Mouse (Mus musculus) lung, postnatal 14 days (tissue): ENCODE measurements at regions not wholly inside any gene's neighbourhood (a gene's known extent, or its start where the extent isn't known, plus 50 kb on each side); places are given as distances from the start of the nearest gene placed in this dataset.
"Not testable (repeated sequence)": the region's sequence is repeated elsewhere in the genome, so short reads cannot be mapped to it uniquely, and the experiment has no call there.

Source experiments
- DNase-seq: peaks from one replicate; pipeline ENCODE4 v3.0.0; 2021

- DNase-seq = no peak
Observed at GRCm38 (mm10) chr12:45287759-45288158, 213.2 kb upstream of the Stxbp6 start.

- no peak for DNase-seq
Observed at GRCm38 (mm10) chr12:45256309-45256708, 181.8 kb upstream of the Stxbp6 start.

GRCm38 (mm10) chr12:45211131-45211530 is 136.6 kb upstream of the Stxbp6 start:
- no peak for DNase-seq

- no peak for DNase-seq
Observed at GRCm38 (mm10) chr12:45195304-45195920, 120.9 kb upstream of the Stxbp6 start.

- peak; percentile 40 for DNase-seq
Observed at GRCm38 (mm10) chr12:45187149-45187548, 112.6 kb upstream of the Stxbp6 start.

DNA sequence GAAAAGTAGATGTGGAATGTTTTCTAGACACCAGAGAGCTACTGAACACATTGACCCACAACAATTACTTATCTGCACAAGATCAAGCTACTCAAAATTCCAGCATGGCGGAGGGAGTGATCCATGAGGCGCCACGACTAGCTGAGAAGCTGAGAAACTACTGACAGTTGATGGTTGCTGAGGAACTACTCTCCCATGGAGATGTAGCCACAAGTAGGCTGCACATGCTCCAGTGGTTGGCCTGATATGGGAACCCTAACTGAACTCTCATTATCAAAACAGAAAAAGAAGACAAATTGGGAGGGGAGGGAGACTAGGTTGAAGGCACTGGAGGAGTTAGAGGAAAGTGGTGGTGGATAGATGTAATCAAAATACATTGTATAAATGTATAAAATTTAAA is 110.0 kb upstream of the Stxbp6 start:
- no peak for DNase-seq

DNA sequence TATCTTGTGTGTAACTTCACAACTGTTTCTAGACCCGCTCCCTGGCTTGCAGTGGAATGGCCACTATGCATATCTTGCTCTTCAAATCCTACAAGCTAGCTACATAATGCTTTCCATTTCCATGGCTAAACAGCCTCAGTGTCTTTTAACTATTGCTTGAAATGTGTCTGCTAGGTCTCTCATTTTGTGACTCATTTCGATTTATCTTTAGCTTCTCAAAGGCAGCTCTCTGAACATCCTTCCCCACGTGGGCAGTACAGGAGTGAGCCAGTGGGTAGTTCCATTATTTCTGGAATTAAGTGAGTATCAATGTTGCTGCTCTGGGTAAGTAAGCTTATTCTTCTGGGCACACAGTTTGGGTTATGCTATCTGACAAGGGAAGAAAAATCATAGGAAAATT is 102.9 kb upstream of the Stxbp6 start:
- no peak for DNase-seq

DNA sequence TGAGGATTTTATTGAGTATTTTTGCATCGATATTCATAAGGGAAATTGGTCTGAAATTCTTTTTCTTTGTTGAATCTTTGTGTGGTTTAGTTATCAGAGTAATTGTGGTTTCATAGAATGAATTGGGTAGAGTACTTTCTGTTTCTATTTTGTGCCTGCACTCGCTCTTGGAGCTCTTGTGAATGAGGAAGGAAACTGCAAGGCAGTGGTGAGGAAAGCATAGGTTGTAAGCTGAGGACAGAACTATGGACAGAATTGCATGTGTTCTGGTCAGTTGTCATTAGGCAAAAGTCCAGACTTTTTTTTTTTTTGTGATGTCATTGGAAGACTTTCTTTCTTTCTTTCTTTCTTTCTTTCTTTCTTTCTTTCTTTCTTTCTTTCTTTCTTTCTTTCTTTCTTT is 100.8 kb upstream of the Stxbp6 start:
- not testable (repeated sequence) for DNase-seq

GRCm38 (mm10) chr12:45171927-45172642 is 97.6 kb upstream of the Stxbp6 start:
- peak; percentile 80 for DNase-seq

- peak; percentile 31 for DNase-seq
Observed at GRCm38 (mm10) chr12:45162011-45162410, 87.5 kb upstream of the Stxbp6 start.

- DNase-seq = not testable (repeated sequence)
Observed at GRCm38 (mm10) chr12:45161581-45161980, 87.1 kb upstream of the Stxbp6 start.

GRCm38 (mm10) chr12:45158986-45159385 is 84.5 kb upstream of the Stxbp6 start:
- DNase-seq = no peak

DNA sequence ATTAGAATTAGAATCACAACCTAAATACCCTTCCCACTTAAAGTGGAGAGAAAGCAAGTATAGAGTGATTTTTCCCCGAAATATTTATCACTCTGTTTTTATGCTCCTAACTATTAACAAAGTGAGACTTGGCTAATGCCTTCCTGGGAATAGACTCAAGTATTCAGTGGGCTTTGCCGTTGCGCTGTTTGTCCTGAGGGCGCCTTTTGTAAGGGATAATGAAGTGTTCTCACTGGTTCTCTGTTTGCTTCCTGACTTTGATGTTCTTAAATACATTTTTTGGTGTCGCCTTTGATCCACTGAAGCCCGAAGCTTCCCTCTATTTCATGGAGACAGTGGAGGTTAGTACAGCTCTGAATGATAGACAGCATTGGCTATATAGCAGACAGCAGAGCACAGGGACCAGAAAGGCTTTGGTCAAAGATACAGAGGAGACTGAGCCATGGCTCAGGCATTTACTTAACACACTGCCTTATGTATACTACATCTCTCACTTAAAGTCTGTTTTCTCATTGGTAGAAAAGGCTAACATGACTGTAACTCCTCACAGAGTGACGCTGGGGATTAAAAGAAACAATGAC is 63.0 kb upstream of the Stxbp6 start:
- DNase-seq = no peak

- DNase-seq = no peak
Observed at GRCm38 (mm10) chr12:45133415-45133814, 58.9 kb upstream of the Stxbp6 start.

- DNase-seq = no peak
Observed at GRCm38 (mm10) chr12:45131139-45131538, 56.6 kb upstream of the Stxbp6 start.

DNA sequence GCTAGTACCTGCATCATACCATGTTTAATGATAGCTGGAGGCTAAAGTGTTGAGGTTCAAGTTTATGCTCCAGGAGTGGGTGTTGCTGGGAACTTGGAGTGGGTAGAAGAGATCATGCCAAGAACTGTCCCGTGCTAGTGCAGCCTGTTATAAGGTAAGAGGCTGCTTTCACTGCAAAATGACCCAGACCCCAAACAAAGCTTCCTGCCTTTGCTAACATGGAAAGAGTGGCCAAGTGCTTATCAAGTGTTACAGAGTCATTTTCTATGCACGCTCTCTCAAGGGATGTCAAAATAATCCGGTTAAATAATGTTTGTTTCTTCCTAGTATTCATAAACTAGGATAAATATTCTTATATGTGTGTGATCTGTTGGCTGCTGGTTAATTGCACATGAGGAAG is 51.4 kb upstream of the Stxbp6 start:
- DNase-seq = peak; percentile 16
